Mouse (Mus musculus) frontal cortex, adult (tissue): ENCODE measurements at regions not wholly inside any gene's neighbourhood (a gene's known extent, or its start where the extent isn't known, plus 50 kb on each side); places are given as distances from the start of the nearest gene placed in this dataset.

ENCODE experiments used
- ATAC-seq: cut with Nextera tagmentation; 2 replicates; pipeline ENCODE4 v1.9.2; 2017; ENCODE audit warnings: mild to moderate bottlenecking, moderate library complexity, mixed read lengths; ENCODE audit not compliant: low TSS enrichment

GRCm38 (mm10) chr11:31721908-31722307 is 50.2 kb upstream of the Bod1 start:
- ATAC-seq = no peak

- no peak for ATAC-seq
Observed at GRCm38 (mm10) chr11:31724506-31724905, 52.8 kb upstream of the Bod1 start.

GRCm38 (mm10) chr11:31725936-31726647 is 54.4 kb upstream of the Bod1 start:
- ATAC-seq = peak; percentile 73

DNA sequence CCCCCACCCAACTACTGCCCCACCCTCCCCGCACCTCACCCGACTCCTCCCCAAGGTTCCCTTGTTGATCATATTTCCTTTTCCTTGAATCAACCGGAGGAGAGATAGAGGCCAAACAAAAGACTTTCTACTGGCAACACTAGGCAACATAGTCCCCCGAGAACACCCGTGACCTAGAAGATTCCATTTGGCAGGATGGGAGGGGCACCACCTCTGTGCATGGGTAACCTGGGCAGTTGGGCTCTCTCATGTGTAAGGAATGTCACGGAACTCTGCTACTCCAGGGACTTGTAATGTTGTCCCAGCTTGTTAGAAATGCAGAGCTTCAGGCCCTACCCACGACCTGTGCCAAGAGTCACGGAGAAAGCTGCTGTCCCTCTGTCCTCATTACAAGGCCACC is 55.6 kb upstream of the Bod1 start:
- ATAC-seq = no peak

DNA sequence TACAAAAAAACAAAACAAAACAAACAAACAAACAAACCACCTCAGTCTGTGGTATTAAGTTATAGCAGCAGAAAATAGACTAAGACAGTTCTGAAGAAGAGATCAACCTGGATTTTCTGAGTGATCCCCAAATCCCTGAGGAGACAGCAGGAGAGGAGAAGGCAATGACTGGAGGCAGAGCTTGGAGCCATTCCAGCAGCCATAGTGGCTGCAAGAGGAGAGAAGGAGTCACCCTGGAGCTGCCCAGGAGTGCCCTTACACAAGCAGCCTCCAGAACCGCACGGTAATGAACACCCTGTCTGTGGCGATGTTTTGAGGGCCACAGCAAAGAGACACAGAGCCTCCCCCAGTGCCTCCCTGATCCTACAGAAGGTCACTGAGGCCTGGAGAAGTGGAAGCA is 58.0 kb upstream of the Bod1 start:
- no peak for ATAC-seq

GRCm38 (mm10) chr11:31730181-31730580 is 58.5 kb upstream of the Bod1 start:
- no peak for ATAC-seq

- ATAC-seq = no peak
Observed at GRCm38 (mm10) chr11:31730680-31731079, 59.0 kb upstream of the Bod1 start.

DNA sequence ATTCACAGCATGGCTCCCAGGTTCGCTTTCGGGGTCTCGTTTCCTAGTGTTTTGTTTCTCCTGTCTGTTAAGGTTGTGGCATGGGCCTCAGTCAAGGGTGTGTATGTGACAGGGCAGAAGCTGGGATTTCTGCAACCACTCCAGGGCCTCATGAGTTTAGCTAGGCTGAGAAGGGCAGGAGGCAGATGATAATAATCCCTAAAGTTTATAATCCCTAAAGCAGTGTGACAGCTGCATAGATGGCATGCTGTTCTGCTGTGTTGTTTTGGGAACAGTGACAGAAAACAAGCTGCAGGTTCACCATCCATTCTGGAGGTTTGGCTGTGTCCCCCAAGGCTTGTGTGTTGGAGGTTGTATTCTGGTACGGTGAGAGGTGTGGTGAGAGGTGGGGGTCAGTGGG is 59.8 kb upstream of the Bod1 start:
- no peak for ATAC-seq

DNA sequence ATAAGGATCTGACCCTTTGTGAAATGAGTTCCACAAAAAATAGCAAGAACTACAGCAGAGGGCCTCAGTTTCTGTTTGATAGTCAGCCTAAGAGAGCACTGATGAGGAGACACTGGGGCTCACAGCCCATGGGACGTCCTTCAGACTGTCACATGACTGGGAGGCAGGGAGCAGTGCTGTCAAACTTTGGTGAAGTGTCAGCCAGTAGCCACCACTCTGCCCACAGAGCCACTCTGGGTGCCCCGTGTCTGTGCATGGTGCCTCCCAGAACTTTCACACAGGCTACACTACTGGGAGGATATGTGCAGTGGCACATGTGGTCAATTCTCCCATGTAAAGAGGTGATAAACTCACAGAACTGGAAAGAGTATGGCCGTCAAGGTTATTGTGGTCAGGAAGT is 60.7 kb upstream of the Bod1 start:
- no peak for ATAC-seq

DNA sequence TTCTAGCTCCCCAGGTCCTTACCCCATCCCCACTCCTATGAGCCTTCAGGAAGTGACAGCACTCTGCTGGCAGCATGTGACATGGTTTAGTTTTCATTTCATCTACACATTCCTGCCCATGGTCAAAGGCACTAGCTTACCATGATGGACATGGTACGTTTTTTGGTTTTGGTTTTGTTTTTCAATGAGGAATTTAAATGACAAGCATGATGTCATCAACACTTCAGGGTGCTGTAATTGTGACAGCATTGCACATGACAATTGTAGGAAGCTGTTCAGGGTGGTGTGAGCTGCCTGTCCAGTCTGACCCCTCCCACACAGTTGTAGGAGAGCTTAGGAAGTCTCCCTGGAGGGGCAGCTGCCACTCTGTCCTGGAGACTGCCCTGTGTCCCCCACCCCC is 61.3 kb upstream of the Bod1 start:
- no peak for ATAC-seq

GRCm38 (mm10) chr11:31734091-31734490 is 62.4 kb upstream of the Bod1 start:
- ATAC-seq = no peak

GRCm38 (mm10) chr11:31735257-31735656 is 63.6 kb upstream of the Bod1 start:
- no peak for ATAC-seq

DNA sequence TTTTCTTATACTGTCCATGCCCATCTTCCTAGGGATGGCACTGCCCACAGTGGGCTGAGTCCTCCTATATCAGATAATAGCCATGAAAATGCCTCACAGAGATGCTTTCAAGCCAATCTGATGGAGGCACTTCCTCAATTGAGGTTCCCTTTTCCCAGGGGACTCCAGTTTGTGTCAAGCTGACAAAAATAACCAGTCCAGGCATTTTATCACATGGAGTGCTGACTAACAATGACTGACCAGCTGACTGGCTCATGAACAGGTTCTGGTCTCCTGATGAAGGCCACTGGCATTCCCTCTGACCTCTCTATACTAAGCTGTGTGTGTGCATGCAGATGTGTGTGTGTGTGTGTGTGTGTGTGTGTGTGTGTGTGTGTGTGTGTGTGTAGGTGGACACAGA is 64.4 kb upstream of the Bod1 start:
- ATAC-seq = no peak

DNA sequence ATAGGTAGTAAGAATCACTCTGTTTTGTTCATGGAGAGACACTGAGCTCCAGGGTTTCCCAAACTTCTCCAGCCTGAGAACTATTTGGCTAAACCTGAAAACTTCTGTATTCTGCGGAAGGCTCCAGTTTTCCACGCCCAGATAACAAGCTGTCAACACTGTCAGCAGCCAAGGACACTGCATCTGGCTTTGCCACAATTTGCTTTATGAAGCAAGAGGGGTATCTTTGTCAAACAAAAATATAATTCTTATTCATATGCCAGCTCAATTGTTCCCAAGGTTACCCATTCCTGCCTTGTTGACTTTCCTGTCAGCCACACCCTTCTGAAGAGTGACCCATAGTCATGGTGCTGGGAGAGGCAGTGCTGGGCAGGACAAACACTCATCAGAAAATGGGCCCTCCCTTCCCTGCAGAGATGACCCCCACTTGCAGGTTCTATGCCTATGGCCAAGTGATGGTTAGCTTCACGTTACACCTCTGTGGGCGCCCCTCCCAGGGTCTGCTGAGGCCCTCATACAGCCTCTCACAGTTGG is 64.9 kb upstream of the Bod1 start:
- ATAC-seq = no peak

- ATAC-seq = peak; percentile 65
Observed at GRCm38 (mm10) chr11:31738148-31739021, 66.7 kb upstream of the Bod1 start.

DNA sequence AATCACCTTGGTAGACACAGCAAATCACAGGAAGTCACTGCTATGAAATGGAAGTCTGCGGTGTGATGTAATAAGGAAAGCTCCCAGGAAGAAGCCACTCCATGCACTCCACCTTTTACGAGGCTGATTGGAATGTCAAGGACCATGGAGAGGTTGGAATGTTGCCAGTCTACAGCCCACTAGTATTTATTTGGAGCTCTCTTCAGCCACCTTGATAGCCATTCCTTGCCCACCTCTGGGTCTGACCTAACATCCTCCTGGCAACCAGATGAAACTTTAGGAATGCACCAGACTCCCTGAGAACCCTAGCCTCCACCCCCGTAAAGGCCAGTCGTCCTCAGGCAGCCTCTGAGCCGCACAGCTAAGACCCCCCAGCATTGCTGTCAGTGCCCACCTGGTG is 68.7 kb upstream of the Bod1 start:
- no peak for ATAC-seq

DNA sequence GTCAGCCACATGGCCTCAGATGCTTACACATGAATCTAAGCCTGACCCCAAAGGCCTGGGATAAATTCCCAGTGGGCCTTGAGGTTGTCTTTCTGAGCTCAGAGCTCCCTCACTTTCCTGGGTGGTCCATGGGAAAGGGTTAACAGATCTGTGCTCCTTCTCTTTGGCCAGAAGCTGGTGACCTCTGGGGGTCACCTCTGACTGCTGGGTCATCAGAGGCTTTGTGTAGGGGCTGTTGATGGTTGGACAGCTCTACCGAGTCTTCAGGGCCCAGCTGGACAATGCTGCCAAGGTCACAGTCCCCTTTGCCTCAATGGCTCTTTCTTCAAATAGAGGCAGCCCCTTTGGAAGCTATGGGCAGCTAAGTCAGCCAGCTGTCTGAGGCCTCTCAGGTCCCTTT is 70.5 kb upstream of the Bod1 start:
- ATAC-seq = no peak

GRCm38 (mm10) chr11:31744076-31744785 is 72.5 kb upstream of the Bod1 start:
- no peak for ATAC-seq

DNA sequence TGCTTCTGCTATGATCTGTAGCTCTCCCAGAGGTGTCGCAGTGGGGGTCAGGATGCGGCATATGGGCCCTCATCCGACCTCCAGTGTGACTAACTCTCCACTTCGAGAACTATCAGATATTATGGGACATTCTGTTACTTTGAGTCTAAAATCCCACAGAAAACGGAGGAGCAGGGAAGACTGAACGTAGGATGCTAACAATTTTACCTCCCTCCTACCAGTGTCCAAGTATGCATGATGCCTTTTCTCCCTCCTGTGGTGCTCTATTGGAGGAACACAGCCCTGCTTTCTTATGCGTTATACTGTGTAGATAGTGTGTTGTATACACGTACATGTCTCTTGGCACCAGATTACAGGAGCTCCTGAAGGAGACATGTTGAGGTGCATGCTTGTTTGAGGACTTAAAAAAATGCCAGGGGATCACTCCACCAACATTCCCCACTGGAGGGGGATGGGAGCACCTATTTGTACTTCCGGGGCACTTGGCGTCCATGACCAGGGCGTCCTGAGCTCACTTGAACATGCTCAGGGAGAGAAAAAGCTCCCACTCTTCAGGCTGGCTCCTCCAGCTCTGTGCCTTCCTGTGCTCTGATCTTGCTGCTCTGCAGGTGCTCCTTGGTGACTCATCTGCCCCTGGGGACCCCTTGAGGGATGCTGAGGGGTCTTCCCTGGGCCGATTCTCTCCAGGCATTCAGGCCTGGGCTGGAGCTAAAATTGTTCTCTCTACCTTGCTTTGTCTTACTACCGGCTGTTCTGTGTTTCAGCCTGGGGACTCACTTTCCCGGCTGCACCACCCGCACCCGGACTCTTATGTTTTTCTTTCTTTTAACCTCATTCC is 73.6 kb upstream of the Bod1 start:
- ATAC-seq = peak; percentile 68

DNA sequence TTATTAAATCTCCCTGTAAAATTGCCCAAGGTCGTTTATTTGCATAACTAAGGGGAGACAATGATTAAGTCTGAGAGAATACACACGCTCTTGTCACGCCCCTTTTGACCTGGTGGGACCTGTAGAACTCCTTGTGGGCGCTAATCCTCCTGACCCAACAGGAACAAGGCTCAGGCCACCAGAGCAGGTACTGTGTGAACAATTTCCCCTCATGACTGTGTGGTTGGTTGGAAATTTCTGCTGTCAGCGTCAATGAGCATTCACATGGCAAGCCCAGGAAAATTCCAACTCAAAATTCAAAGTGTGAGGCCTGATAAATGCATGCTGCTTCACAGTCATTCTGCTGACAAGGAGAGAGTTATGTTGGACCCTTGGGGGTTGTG is 74.2 kb upstream of the Bod1 start:
- ATAC-seq = no peak

GRCm38 (mm10) chr11:31746488-31746887 is 74.8 kb upstream of the Bod1 start:
- no peak for ATAC-seq

- ATAC-seq = no peak
Observed at GRCm38 (mm10) chr11:31746939-31747338, 75.3 kb upstream of the Bod1 start.
